Mouse (Mus musculus) bone marrow, adult 2 months (tissue): ENCODE data around the gene Pde4d. TPM values are rescaled to one million over a fixed set of nuclear protein-coding genes. Genes with fewer than 3 reads are reported as not detected.

Experiments used
- H3K27ac ChIP-seq: fragments of 200-500 bp; 2 replicates; pipeline ENCODE4 v1.5.1; 2012; ENCODE audit warnings: low read depth, mild to moderate bottlenecking, control low read depth, inconsistent platforms, low read length; ENCODE audit not compliant: control insufficient read depth, poor library complexity, insufficient read depth
- H3K4me1 ChIP-seq: fragments of 200-500 bp; 2 replicates; pipeline ENCODE4 v1.6.1; 2011; ENCODE audit warnings: low read length; ENCODE audit not compliant: control insufficient read depth, insufficient read depth
- H3K4me3 ChIP-seq: fragments of 200-500 bp; replicated peaks from 2 replicates; pipeline ENCODE3; 2011; ENCODE audit warnings: mild to moderate bottlenecking, low read depth, low read length, control low read depth; ENCODE audit not compliant: control insufficient read depth
- CTCF ChIP-seq: fragments of 200-500 bp; IDR thresholded peaks from 2 replicates; pipeline ENCODE4 v1.5.1; 2011; ENCODE audit warnings: low read length, control low read depth; ENCODE audit not compliant: control insufficient read depth, insufficient read depth
- POLR2A ChIP-seq: fragments of 200-500 bp; IDR thresholded peaks from 2 replicates; pipeline ENCODE4 v1.6.1; 2011; ENCODE audit warnings: low read depth, mild to moderate bottlenecking, control low read depth, low read length, borderline replicate concordance; ENCODE audit not compliant: control insufficient read depth
- WGBS: fragments of 180-500 bp; shearing (Covaris S2); methylation state at CpG from one replicate; pipeline ENCODE4 v1.1.7; 2018; 5-methylcytosine and 5-hydroxymethylcytosine counted together
- polyA plus RNA-seq: library from polyadenylated mRNA; stranded (reverse); fragments of >200 nt; gene quantifications from 2 replicates; pipeline ENCODE4 v1.2.4, GENCODE M21; 2011; ENCODE audit warnings: low replicate concordance; ENCODE audit not compliant: missing spikeins, insufficient read depth, insufficient read length

Gene Pde4d
- polyA plus RNA-seq, 1 experiment, result 17.6 TPM

DNA sequence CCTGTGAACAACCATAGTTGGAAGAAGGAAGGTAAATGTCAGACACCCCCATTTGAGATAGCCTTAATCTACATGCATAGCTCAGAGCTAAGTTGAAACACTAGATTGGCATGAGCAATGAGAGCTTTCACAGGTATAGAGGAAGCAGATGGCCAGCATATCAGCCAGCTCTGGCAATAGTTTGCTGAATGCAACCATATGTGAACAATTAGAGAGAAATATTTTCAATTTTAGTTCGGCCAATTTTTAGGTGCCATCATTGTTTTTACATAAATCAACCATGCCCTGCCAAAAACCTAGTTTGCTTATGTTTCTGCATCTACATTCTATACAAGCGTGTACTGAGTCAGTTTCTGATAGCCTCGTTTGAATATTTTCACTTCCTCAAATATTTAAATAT is 642.9 kb downstream of the Pde4d start:
- no peak overlapping the region for H3K4me3 ChIP-seq
- TF ChIP-seq POLR2A (no peak), CTCF (no peak)
- WGBS, result 66% methylated on average over 3 of the region's 3 CpGs
- no peak overlapping the region for H3K27ac ChIP-seq
- no peaks in the 10 kb centered on the region for H3K4me1 ChIP-seq

DNA sequence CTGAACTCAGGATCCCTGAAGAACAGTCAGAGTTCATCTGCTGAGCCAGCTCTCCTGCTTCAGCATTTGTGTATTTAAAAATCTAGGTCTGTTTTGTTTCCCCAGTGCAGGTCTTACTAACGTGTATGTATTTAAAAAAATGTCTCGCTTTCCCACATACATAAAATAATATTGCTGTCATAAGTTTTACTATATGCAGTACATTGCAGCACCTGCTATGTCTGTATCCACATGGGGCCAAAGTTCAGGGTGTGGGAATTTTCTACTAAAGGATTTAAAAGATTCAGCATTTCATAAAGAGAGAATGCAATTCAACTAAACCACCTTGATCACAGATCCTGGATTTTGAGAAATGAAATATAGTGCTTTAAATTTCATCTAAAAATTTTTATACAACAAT is 646.9 kb downstream of the Pde4d start:
- Histone ChIP-seq H3K4me1 (no peaks in the 10 kb centered on the region), H3K4me3 (no peak overlapping the region), H3K27ac (no peak overlapping the region)
- no peak for TF ChIP-seq POLR2A
- TF ChIP-seq CTCF, result no peak
- WGBS, result 81% methylated on average over 2 of the region's 2 CpGs

DNA sequence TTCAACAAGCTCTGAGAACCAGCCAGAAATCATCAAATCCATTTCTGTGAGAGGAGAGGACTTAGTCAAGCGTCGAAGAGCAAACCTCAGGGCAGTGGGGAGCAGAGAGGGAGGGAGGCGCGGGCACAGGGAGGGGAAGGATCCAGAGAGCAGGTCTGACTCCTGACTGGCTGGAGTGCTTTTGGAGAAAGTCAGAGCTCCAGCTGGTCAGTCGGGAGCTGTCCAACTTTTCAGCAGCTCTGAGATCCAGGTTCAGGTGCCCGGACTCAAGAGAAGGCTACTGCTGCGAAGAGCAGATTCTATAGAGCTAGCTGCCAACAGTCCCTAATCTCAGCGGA is 666.2 kb downstream of the Pde4d start:
- TF ChIP-seq POLR2A (no peak), CTCF (no peak)
- H3K27ac ChIP-seq, result no peak overlapping the region
- under 1% methylated on average over 8 of the region's 8 CpGs for WGBS
- H3K4me1 ChIP-seq, result no peaks in the 10 kb centered on the region
- no peak overlapping the region for H3K4me3 ChIP-seq

DNA sequence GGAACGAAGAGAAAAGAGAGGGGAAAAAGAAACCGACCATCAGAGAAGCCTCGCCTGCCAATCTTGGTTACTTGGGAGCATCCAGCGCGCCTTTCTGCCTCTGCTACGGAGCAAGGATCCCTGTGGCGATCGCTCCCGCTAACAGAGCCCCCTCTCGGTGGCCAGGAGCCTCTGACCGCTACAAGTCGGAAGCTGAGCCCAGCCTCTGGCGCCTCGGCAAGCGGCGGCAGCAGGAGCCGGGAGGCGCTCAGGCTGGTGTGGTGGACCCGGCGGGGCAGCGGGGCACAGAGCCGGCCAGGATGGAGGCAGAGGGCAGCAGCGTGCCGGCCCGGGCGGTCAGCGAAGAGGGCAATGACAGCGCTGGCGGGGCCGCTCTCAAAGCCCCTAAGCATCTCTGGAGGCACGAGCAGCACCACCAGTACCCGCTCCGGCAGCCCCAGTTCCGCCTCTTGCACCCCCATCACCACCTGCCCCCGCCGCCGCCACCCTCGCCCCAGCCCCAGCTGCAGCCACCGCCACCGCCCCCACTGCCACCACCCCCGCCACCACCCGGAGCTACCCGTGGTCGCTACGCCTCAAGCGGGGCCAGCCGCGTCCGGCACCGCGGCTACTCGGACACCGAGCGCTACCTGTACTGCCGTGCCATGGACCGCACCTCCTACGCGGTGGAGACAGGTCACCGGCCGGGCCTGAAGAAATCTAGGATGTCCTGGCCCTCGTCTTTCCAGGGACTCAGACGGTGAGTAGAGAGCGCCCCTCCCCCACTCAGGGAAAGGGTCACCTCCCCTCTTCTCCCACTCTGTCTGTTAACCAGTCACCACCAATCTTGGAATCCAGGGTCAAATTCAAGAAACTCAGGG is 666.8 kb downstream of the Pde4d start:
- WGBS, result 2% methylated on average over 63 of the region's 63 CpGs
- Histone ChIP-seq H3K4me3 (no peak overlapping the region), H3K27ac (no peak overlapping the region), H3K4me1 (no peaks in the 10 kb centered on the region)
- TF ChIP-seq POLR2A (no peak), CTCF (no peak)

DNA sequence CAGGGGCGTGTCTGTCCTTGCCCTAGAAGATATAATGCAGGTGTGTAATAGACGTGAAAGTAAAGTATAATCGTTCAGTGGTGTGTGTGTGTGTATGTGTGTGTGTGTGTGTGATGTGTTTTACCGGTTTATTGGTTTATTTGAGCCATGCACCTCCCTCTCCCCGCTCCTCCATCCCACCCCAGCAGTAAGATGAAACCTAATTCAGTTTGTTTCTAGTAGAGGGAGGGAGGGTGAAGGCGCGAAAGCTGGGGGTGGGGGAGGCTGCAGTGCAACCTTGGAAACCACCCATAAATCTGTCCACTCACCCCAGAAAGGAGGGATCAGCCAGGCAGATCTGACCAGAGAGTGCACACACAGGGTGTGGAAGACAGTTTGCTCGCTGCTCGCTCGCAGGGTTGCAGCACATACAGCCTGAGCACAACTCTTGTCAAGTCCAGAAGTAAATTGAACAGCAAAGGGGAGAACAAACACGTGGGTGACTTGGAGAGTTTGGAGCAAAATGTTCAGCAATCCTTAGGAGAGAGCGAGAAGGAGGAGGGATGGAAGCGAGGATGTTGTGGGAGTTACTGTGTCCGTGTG is 667.6 kb downstream of the Pde4d start:
- 34% methylated on average over 14 of the region's 14 CpGs for WGBS
- Histone ChIP-seq H3K4me1 (no peaks in the 10 kb centered on the region), H3K27ac (no peak overlapping the region), H3K4me3 (no peak overlapping the region)
- no peak for TF ChIP-seq CTCF
- TF ChIP-seq POLR2A, result no peak

DNA sequence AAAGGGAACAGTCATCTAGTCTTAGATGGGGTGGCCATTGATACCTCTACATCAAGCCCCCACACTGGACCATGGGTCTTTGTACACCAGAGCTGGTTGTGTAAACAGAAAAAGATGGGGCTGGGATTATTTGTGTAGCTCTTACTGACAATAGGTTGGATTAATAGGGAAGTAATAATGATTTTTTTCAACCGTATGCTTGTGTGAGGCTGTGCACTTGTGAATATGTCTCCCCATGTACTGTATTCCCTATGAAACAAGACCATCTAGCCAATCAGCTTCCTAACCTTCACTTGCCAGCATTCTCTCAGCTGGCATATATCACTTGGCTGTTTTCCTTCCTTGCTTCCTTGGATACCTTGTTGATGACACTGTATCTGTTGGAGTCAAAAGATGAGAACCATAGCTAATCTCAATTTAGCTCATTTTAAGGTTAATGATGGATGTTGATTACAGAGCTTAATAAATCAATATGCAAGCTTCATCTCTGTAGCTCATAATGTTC is 668.6 kb downstream of the Pde4d start:
- H3K4me3 ChIP-seq, result no peak overlapping the region
- H3K27ac ChIP-seq, result no peak overlapping the region
- H3K4me1 ChIP-seq, result no peaks in the 10 kb centered on the region
- 69% methylated on average over 1 of the region's 1 CpGs for WGBS
- no peak for TF ChIP-seq POLR2A
- TF ChIP-seq CTCF, result no peak

DNA sequence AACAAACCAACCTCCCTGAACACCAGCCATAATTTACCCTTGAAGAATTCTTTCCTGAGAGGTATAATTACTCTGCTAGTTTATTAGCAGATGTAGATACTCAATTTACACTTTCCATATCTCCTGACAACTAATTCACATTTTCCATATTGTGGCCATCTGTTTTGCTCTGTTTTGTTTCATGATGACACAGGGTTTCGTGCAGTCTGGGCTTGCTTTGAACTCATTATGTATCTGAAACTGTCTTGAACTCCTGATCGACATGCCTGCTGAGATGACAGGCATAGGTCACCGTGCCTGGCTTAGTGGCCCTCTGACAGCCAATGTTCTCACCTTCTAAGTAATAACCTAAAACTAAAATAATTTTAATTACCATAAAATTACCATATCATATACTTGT is 672.1 kb downstream of the Pde4d start:
- H3K4me1 ChIP-seq, result no peaks in the 10 kb centered on the region
- no peak overlapping the region for H3K4me3 ChIP-seq
- WGBS, result 76% methylated on average over 3 of the region's 3 CpGs
- TF ChIP-seq POLR2A, result no peak
- H3K27ac ChIP-seq, result no peak overlapping the region

DNA sequence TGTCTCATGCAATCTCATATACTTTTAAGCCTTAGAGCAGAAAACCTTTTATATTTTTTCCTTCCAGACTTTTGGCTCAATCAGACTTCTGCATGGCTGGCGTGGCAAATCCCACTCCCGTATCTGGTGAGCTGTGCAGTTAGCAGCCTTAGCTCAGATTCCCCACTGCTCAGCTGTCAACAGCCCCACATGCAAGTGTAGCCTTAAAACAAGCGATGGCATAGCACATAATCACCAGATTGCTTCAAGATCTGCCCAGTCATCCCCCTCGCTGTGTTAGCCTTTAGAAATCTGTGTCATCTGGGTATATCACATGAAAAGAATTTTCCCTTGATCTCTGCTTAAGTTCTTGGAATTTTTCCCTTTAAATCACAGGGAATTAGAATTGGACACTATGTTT is 686.7 kb downstream of the Pde4d start:
- 66% methylated on average over 4 of the region's 4 CpGs for WGBS
- no peaks in the 10 kb centered on the region for H3K4me1 ChIP-seq
- no peak overlapping the region for H3K4me3 ChIP-seq
- TF ChIP-seq CTCF (no peak), POLR2A (no peak)
- no peak overlapping the region for H3K27ac ChIP-seq
